Mouse (Mus musculus): Measurements from ENCODE around the gene Slc17a8.
A peak's percentile ranks its signal among the peaks of the same experiment; 100 is the strongest.

The Slc17a8 gene

DNA sequence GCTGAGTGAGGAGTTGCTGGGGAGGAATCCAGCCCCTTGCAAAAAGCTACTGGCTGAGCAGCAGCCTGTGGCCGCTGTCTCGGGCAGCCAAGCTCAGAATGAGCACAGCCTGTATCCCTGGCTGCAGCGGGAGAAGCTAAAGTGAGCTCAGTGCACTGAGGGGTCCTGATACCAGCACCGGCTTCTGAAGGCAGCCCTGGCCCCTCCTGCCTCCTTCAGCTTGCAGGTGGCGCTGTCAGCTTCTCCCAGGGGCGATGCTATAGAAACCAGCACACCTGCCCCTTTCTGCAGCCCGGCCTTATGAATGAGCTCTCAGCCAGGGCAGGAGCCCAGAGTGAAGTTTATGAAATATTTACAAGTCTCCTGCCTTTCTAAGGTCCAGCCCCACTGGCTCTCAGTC lies at the start of gene Slc17a8:
Gene Slc17a8 (minus strand): TSS at position 125 of the 400 bp plus-strand sequence.
- TF ChIP-seq GATA4 (IDR thresholded peaks at IDR 0.05; ENCODE audit: insufficient replicate concordance, low read length), result no peak

DNA sequence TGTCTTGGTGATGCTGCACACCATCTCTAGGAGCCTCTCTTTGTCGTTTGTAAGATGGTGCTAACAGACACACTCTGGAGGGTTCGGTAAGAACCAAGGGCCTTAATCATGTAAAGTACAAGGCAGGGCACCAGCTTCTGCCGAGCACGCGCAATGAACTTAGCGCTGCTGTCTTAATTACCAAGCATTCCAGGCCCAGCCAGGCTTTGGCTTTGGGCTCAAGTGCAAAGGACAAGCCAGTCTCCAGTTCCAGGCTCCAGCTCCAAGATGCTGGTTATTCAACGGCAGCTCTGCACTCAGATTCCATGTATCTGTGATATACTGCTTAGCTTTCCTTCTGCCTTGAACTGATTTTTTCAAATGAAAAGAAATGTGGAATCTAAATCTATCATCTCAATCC lies 46.5 kb upstream of the Slc17a8 start:
- TF ChIP-seq GATA4 (IDR thresholded peaks at IDR 0.05; ENCODE audit: insufficient replicate concordance, low read length), result no peak

DNA sequence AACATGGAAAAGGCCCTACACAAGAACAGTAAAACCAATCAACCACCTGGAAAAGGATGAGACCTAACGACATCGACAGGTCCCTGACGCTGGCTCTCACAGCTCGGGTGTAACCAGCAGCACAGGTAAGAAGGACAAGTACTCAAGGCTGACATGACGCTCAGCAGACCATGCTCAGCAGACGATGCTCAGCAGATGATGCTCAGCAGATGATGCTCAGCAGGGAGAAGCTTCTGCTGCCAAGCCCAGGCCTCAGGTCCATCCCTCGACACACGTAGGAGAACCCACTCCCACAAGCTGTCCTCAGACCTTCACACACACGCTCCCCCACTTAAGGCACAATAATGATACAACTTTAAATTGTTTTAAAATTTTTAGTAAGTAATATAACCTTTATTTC lies 44.6 kb upstream of the Slc17a8 start:
- no peak for TF ChIP-seq GATA4 (IDR thresholded peaks at IDR 0.05; ENCODE audit: insufficient replicate concordance, low read length)

DNA sequence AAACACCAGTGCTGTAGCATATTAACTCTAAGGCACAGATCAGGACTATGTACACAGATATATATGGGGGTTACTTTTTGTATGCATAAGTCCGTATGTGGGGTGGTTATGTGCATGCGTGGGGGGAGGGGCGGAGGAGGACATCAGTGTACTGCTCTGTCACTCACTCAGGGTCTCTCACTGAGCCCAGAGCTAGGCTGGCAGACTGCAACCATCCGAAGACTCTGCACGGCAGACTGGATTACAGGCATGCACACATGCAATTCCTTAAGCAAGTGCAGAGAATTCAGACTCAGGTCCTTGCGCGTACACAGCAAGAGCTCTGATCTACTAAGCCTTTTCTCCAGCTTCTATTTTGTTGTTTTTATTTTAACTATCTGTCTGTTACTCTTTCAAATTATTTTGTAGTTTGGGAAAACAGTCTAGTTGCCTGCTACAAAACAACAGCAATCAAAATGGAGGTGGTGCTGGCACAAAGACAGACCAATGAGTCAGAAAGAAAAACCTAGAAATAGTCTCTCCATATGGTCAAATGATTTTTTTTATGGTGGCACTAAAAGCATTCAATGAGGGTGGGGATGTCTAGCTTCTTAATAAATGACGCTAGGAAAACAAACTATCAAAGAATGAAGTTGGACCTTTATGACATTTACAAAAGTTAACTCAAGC lies 44.1 kb upstream of the Slc17a8 start:
- TF ChIP-seq GATA4 (IDR thresholded peaks at IDR 0.05; ENCODE audit: insufficient replicate concordance, low read length), result no peak

DNA sequence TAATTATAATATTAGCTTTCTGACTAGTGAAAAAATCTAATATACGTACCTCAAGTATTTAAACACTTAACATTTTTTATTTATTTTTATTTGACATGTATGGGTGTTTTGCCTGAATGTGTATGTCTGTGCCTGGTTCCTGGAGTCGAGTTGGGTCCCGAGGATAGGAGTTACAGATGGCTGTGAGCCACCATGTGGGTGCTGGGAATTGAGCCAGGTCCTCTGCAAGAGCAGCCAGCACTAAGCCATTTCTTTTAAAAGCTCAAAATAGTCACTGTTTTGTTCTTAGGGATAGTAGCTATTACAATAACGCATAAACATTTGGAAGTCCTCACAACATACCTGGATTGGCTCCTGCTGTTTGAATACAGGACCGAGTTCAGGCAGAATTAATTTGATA lies 35.3 kb upstream of the Slc17a8 start:
- TF ChIP-seq GATA4 (IDR thresholded peaks at IDR 0.05; ENCODE audit: insufficient replicate concordance, low read length), result no peak

DNA sequence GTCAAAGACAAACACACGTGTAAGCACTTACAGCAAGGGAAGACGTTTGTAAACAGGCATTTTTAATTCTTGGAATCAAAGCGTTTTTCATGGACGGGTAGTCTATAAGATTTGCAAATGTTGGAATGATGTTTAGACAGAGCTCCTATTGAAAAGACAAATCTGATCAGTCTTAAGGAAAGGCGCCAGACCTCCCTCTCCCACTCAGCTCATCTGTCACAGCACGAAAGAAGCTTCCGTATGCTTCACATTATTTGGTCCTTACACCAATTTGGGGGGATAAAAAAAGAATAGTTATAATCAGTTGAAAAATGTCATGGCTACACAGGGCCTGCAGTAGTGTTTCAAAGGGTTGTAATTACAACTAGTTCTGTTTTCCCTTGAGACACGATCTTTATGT lies 31.9 kb upstream of the Slc17a8 start:
- no peak for TF ChIP-seq GATA4 (IDR thresholded peaks at IDR 0.05; ENCODE audit: insufficient replicate concordance, low read length)

DNA sequence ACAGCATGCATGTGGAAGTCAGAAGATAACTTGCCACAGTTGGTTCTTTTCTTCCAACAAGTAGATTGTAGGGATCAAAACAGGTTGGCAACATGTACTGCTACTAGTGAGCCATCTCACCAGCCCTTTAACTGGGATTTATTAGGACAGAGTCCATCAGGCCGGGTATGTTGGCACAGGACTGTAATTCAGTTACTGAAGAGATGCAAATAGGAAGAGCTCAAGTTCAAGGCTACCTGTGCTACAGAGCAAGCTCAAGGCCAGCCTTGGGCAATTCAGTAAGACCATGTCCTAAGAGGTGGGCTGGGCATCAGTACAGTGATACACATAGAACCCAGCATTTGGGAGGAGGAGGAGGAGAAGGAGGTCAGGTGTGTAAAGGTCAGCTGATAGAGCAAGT lies 30.6 kb upstream of the Slc17a8 start:
- no peak for TF ChIP-seq GATA4 (IDR thresholded peaks at IDR 0.05; ENCODE audit: insufficient replicate concordance, low read length)

DNA sequence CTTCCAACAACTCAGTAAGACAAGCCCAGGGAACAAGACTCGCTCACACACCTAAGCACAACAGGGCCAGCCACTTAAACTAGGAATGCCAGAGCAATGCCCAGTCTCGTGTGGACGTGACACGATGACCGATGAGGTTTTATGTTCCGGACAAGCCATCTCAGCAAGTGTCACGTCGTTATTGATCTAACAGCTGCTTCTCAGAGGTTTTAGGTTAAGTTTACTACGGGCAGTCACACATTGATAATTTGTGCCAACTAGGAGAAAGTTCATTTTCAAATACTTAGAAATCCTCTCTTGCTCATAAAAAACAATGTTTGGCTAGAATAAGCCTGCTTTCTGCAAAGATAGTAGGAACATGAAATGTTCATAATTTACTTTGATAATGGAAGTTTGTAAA lies 25.9 kb upstream of the Slc17a8 start:
- TF ChIP-seq GATA4 (IDR thresholded peaks at IDR 0.05; ENCODE audit: insufficient replicate concordance, low read length), result no peak

DNA sequence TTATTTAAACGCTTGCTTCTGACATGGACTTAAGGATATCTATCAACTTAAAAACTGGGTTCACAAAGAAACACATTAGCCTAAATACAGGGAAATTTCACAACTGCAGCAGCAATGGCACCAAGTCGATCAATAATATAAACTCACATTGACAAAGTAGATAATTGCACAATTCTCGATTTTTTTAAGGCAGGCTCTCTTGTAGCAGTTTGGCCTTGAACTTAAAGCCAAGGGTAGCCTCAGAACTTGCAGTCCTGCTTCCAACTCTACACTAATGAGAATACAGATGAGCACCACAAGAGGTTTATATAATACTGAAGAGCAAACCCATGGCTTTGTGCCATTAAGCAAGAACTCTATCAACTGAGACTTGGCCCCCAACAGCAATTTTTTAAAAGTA lies 15.9 kb upstream of the Slc17a8 start:
- TF ChIP-seq GATA4 (IDR thresholded peaks at IDR 0.05; ENCODE audit: insufficient replicate concordance, low read length), result no peak

DNA sequence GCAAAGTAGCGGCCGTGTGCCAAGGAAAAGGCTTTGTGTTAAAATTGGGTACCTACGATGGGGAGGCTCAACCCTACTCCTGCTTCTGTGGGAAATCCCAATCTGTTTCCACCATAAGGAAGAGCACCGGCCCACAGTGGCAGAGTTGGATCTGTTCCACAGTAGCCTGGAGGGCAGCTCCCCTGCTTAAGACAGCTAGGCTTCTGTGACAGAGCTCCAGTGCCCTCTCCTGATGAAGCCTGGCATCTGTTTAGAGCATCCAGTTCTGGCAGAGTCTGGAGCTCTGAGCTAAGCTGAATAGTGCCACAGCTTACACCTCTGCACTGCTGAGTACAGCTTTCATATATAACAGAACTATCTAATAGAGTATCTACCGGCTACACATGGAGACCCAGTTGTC lies 14.0 kb upstream of the Slc17a8 start:
- TF ChIP-seq GATA4 (IDR thresholded peaks at IDR 0.05; ENCODE audit: insufficient replicate concordance, low read length), result no peak

DNA sequence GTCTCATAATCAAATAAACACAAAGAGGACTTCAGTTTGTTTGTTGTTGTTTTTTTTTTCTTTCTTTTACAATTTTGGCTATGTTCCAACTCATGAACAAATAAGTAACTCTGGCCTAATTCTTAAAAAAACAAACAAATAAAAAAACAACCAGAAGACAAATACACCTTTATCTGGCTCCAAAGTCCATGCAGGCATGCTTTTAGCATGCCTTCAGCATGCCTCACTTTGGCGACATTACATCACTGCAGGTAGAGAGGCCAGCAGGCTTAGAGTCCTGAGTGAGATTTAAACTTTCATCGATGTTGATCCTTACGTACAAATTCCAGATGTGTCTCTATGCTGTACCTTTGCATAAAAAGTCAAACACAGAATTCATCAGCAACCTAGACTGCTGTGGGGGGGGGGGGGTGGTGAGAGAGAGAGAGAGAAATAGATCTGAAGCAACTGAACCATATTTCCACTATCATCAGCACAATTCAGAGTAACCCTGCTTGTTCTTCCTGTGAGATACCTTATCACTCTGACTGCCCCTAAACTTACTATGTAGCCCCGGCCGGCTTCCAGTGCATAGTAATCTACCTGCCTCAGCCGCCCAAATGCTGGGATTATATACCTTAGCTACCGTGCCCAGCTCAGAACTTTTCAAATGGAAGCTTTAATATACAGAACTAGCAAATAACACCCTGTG lies 12.8 kb upstream of the Slc17a8 start:
- peak; percentile 44; the same call in 1 of the 2 replicates for TF ChIP-seq GATA4 (IDR thresholded peaks at IDR 0.05; ENCODE audit: insufficient replicate concordance, low read length)

DNA sequence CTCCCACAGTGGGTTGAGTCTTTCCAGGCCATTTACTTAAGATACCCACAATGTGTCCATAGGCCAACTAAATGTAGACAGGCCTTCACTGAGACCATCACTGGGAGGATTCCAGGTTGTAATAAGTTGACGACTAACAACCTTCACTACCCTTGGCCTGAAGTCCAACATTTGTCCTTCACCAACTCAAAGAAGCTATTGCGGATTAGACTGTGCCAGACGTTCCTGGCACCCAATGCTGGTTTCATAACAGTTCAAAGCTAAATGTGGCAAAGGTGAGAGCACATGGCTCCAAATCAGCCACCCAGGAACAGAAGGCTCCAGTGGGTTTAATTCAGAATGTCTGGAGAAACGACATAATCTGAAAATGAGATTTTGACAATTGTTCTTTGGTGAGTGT lies 12.1 kb upstream of the Slc17a8 start:
- no peak for TF ChIP-seq GATA4 (IDR thresholded peaks at IDR 0.05; ENCODE audit: insufficient replicate concordance, low read length)

DNA sequence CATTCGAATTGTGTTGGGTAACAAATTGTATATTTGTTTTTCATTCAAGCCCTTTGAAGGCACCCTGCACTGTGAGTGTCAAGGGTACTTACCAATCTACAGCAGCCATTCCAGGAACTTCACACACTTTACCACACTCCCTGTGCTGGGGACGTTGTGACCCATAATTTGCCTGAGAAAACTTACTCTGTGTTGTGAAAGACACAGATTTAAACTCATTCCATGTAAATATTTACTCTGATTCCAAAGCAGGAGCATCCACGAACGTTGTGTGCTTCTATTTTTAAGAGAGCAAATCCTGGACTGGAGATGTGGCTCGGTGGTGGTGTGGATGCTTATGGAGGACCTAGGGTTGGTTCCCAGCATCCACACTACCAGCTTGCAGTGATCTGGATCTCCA lies 10.8 kb upstream of the Slc17a8 start:
- TF ChIP-seq GATA4 (IDR thresholded peaks at IDR 0.05; ENCODE audit: insufficient replicate concordance, low read length), result no peak

DNA sequence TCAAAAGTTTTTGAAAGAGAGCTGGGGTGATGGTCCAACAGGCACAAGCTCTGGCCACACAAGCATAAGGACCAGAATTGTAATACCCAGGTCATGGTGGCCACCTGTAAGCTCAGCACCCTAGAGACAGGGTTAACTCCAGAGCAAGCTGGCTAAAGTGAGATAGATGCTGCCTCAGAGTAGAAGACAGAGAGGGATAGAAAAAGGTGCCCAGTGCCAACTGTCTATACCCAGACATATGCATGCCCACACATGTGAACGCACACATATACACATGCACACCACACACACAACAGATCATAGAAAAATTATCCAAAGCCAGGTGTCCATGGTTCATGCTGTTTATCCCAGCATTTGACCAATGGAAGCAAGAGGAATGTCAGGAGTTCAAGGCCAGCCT lies 9.5 kb upstream of the Slc17a8 start:
- no peak for TF ChIP-seq GATA4 (IDR thresholded peaks at IDR 0.05; ENCODE audit: insufficient replicate concordance, low read length)

DNA sequence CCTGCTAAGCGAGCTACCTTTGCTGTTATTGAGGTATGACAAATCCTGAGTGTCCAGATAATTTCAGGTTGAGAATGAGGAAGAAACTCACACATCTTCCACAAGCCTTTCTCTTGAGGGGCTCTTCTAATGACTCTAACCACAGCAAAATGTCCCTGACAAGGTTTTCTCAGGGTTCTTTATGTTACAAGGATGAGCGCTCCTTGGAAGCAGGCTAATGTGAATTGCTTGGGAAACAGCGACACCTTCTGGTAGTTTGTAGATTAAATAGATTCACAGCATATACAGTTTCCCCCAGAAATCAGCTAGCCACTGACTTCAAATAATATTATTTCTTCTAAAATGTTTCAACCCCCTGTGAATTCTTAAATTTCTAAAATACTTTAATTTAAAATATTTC lies 9.0 kb upstream of the Slc17a8 start:
- TF ChIP-seq GATA4 (IDR thresholded peaks at IDR 0.05; ENCODE audit: insufficient replicate concordance, low read length), result no peak

DNA sequence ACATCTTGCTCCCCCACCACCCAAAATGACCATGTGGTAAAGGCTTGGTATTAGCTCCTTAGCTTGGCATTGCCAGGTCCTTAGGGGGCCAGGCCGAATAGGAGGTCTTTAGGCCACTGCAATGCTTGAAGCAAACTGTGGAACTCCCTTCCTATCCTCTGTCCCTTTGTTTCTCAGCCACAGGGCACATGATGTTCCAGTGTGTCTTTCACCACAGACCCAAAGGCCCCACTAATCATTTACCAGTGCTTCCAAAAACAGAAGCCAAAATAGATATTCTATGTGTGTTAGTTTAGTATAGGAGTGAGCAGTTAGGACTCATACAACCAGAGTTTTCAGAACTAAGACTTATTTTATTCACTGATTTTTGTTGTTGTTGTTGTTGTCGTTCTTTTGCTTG lies 5.7 kb upstream of the Slc17a8 start:
- TF ChIP-seq GATA4 (IDR thresholded peaks at IDR 0.05; ENCODE audit: insufficient replicate concordance, low read length), result no peak

DNA sequence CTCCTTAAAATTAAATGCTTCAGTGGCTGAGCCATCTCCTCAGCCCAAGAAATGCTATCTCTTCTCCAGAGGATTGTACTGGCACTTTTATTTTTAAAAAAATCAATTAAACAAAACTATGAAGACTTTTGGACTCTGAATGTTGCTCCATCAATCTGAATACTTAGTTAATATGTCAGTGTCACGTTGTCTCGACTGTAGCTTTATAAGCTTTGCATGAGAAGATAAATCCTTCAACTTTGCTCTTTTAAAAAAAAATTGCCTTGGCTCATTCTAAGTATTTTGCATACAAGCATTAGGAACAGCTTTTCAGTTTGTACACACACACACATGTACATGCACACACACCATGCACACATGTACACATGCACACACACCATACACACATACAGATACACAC lies 3.1 kb upstream of the Slc17a8 start:
- no peak for TF ChIP-seq GATA4 (IDR thresholded peaks at IDR 0.05; ENCODE audit: insufficient replicate concordance, low read length)
